Mouse (Mus musculus): Measurements from ENCODE around the gene Il2rg.

- TF ChIP-seq CTCF (conservative IDR thresholded peaks at IDR 0.05; ENCODE audit: insufficient read depth, insufficient read length, low read depth, low read length) (no peak), POLR2A (IDR thresholded peaks at IDR 0.05; ENCODE audit: low read depth, low read length) (no peak)
Observed at GRCm38 (mm10) chrX:101300427-101301030, 32.5 kb upstream of the Il2rg start.

Measured in kidney, adult 2 months (tissue).